Mouse (Mus musculus) bone marrow macrophage, adult 2 months (primary cell): ENCODE data around the gene Rcl1. TPM values are rescaled to one million over a fixed set of nuclear protein-coding genes. Genes with fewer than 3 reads are reported as not detected.

Experiments
- H3K27ac ChIP-seq: 2 replicates; pipeline ENCODE4 v1.5.1; 2012; ENCODE audit warnings: low read depth, low read length; ENCODE audit not compliant: insufficient read depth
- H3K4me1 ChIP-seq: 2 replicates; pipeline ENCODE4 v1.6.1; 2012; ENCODE audit warnings: low read length; ENCODE audit not compliant: control insufficient read depth, insufficient read depth
- H3K4me3 ChIP-seq: 2 replicates; pipeline ENCODE4 v1.5.1; 2012; ENCODE audit warnings: mild to moderate bottlenecking, low read length, moderate library complexity; ENCODE audit not compliant: insufficient read depth
- CTCF ChIP-seq: IDR thresholded peaks from 2 replicates; pipeline ENCODE4 v1.5.1; 2012; ENCODE audit warnings: low read depth, mild to moderate bottlenecking, low read length, moderate library complexity
- POLR2A ChIP-seq: IDR thresholded peaks from 2 replicates; pipeline ENCODE4 v1.6.1; 2012; ENCODE audit warnings: mild to moderate bottlenecking, low read depth, low read length, borderline replicate concordance
- polyA plus RNA-seq: library from polyadenylated mRNA; stranded (reverse); fragments of >200 nt; gene quantifications from 2 replicates; pipeline ENCODE4 v1.2.4, GENCODE M21; 2012; ENCODE audit not compliant: missing spikeins, insufficient read depth, insufficient read length

Rcl1 gene
- polyA plus RNA-seq, 1 experiment = 3.4 TPM

DNA sequence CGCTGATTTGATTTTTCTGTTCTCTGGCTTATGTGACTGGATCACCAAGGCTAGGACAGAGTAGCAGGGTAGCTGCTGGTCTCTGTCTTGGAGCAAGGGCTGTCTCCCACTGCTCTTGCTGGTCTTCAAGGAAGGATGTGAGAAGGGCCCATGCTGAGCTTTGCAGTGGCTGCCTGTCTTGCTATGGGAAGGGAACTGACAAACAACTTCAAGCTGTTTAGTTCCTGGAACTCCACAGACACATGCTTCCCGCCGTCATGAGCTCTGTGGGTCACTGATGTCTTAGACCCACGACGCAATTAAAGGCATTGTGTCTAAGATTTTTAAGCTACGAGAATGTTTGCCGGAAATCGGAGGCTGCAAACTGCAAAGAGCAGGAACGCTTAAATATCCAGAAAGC, 45.6 kb downstream of the Rcl1 start:
- Histone ChIP-seq H3K4me1 (peaks cover 6% of the 10 kb centered on the region; the same call in 1 of the 2 replicates), H3K27ac (no peak overlapping the region), H3K4me3 (no peak overlapping the region)
- TF ChIP-seq CTCF = no peak
- TF ChIP-seq POLR2A = no peak

DNA sequence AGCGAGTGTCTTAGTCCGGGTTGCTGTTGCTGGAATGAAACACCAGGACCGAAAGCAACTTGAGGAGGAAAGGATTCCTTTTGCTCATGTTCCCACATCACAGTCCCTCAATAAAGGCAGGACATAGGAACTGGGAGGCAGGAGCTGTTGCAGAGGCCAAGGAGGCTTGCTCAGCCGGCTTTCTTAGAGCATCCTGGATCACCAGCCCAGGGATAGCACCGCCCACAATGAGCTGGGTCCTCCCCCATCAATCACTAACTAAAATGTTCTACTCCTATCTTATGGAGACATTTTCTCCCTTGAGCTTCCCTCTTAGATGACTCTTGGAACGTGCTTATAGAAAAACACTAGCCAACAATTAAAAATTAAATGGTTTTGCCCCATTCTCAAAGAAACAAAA, 48.4 kb downstream of the Rcl1 start:
- Histone ChIP-seq H3K4me1 (peaks cover 6% of the 10 kb centered on the region; the same call in 1 of the 2 replicates), H3K27ac (no peak overlapping the region), H3K4me3 (no peak overlapping the region)
- no peak for TF ChIP-seq POLR2A
- TF ChIP-seq CTCF = no peak

DNA sequence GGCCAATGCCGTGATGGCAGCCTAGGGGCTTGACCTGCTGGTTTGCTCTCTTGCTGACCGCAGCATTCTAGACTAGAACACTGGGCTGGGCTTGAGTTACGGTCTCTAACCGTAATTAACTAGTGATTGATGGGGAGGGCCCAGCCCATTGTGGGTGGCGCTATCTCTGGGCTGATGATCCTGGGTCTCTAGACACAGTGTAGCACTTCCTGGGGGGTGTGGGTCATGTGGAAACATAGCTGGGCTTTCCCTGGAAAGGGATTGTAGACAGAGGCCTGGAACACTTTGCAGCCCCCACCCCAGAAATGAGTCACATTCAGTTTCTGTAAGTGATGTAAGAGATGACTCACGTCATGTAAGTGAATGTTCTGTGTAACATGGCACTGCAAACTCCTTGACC, 48.9 kb downstream of the Rcl1 start:
- Histone ChIP-seq H3K4me3 (no peak overlapping the region), H3K27ac (no peak overlapping the region), H3K4me1 (peaks cover 6% of the 10 kb centered on the region; the same call in 1 of the 2 replicates)
- TF ChIP-seq POLR2A = no peak
- no peak for TF ChIP-seq CTCF

DNA sequence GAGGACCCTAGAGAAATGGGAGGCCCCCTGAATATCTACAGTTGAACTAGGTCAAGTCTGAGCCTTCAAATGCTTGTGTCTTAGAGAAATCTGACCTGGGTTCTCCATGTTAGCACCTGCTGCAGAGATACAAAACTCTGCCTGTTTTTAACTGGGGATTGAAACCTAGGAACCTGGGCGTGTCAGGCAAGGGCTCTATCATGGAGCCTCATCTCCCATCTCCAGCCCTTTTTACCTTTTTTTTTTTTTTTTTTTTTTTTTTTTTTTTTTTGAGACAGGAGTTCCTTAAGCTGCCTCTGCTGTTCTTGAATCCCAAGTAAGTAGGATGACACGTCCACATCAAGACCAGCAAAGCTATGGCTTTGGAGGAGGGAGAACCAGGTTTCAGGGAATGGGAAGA, 50.3 kb downstream of the Rcl1 start:
- Histone ChIP-seq H3K4me1 (peaks cover 6% of the 10 kb centered on the region; the same call in 1 of the 2 replicates), H3K4me3 (no peak overlapping the region), H3K27ac (no peak overlapping the region)
- no peak for TF ChIP-seq CTCF

DNA sequence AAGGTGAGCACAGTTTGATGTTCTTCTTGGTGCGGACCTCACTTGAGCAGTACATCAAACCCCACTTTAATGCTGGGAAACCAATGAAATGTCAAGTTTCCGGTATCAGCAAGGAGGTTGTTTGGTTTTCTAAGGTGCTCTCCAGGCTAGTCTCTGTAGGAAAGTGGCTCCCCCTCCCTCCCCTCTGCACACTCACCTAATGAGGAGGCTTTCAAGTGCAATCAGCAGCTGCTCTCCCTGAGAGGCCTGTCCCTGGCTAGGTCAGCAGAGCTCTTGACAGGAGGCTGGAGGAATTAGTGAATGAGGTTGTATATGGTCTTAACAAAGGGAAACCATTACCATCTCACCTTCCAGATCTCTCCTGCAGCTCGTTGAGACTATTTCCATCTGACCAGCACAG, 54.4 kb downstream of the Rcl1 start:
- H3K4me3 ChIP-seq = no peak overlapping the region
- no peak for TF ChIP-seq POLR2A
- no peak overlapping the region for H3K27ac ChIP-seq
- peaks cover 8% of the 10 kb centered on the region for H3K4me1 ChIP-seq

DNA sequence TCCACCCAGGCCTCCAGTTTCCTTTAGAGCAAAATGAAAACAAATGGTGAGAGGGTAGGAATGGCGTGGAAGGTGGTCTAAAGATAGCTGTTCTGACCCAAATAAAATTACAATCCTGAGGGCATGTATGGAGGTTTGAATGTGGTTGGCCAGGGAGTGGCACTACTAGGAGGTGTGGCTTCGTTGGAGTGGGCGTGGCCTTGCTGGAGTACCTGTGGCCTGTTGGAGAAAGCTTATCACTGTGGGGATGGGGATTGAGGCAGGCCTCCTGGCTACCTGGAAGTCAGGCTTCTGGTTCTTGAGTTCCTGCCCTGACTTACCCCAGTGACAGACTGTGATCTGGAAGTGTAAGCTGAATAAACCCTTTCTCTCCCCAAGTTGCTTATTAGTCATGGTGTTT, 55.2 kb downstream of the Rcl1 start:
- Histone ChIP-seq H3K4me1 (peaks cover 8% of the 10 kb centered on the region), H3K27ac (no peak overlapping the region), H3K4me3 (no peak overlapping the region)
- no peak for TF ChIP-seq CTCF
- no peak for TF ChIP-seq POLR2A

DNA sequence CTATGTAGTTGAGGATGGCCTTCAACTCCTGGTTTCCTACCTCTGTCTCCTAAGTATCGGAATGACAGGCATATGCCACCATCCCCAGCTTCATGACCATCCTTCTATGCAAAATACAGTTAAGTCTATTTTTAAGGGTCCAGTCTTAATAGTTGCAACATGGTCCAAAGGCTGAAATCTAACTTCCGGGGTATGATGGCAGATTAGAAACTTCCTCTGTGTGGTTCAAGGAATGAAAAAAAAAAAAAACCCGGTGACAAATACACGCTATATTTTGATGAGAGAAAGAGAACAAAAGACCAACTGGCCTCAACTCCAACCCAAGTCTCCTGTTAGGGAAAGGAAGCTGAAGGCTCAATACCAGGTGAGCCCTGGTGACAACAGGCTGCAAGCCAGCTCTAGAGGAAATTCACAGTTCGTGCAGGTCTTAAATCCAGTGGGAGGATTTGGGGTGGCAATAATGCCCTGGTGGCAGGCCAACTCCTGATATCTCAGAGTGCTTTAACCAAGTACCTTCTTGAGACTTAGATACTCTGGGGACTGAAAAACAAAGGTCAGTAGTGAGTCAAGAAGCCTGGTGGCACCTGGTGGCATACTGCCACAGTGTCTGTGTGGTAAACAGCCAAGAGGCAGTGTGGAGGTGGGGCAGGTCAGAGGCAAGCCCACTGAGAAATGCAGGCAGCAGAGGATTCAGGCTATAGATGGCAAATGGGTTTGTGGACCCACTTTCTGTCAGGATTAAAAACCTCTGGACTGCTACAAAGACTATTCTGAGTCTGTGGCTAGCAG, 56.7 kb downstream of the Rcl1 start:
- H3K4me1 ChIP-seq = peaks cover 8% of the 10 kb centered on the region
- TF ChIP-seq CTCF = no peak
- no peak for TF ChIP-seq POLR2A
- H3K4me3 ChIP-seq = no peak overlapping the region
- no peak overlapping the region for H3K27ac ChIP-seq

DNA sequence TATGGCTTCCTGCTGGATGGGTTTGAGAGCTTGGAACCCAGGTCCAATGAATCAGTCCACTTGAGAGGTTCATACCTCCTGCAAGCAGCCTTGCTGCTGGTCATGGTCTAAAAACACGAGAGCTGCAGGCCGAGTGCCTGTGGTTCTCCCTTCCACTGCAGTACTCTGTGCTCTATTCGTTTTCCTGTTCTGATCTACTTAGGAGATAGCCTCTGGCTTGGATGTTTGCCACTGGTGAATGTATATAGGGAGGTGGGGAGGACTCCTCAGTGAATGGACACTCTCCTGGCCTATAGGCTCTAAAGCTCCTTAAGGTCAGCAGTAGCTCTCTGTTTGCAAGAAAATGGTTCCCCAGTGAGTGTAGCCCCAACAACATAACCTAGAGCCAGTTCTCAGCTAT, 57.3 kb downstream of the Rcl1 start:
- TF ChIP-seq CTCF = no peak
- no peak overlapping the region for H3K4me3 ChIP-seq
- H3K27ac ChIP-seq = no peak overlapping the region
- peaks cover 8% of the 10 kb centered on the region for H3K4me1 ChIP-seq

DNA sequence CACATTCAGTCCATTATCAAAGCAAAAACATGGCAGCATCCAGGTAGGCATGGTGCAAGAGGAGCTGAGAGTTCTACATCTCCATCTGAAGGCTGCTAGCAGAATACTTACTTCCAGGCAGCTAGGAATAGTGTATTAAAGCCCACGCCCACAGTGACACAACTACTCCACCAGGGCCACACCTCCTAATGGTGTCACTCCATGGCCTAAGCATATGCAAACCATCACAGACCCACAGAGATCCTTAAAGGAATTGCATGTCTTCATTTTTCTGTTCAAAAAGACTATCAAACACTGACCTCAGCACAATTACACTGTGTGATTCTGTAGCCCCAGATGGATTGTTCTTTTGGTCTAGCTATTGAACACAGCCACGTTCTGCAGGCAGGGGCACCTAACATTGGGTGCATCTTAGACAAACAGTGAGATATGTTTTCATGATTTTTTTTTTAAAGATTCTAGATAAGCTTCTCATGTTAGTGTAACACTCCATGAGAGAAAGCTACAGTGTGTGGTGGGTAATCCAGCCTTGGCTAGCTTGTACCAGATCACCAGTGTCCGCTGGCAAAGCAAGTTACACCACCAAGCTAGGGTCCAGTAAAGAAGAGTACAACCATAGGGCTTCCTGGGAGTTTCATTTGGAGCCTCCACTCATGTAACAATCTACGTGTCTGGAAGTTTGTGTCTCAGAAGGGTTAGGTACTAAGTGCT, 62.8 kb downstream of the Rcl1 start:
- no peak for TF ChIP-seq CTCF
- no peak for TF ChIP-seq POLR2A
- H3K27ac ChIP-seq = no peak overlapping the region
- no peak overlapping the region for H3K4me3 ChIP-seq
- no peaks in the 10 kb centered on the region for H3K4me1 ChIP-seq

DNA sequence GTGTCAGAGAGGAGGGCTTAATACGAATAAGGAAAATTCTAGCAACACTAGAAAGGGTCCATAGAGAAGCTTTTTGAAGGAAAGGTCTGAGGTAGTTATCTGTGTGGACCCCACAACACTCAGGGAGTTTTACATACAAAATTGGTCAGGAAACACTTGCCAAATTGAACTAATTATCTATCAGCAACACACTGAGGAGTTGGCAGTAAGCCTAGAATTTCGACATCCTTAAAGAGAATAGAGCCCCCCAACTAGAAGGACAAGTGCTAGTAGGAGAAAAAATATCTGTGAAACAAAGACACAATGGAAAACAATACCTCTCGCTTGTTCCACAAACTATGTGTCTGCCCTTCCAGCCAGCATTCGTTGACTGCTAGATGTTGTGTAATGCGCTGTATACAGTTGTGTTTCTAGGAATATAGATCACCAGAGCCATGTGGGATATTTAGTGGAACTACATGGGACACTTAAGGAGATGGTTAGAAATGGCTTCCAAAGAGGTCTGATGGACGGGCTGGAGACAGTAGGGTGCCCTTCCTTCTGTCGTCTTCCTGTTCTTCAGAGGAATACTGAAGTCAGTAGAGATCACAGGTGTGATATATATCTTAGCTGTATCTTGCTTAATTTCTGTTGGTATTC, 63.5 kb downstream of the Rcl1 start:
- no peak overlapping the region for H3K4me3 ChIP-seq
- TF ChIP-seq CTCF = no peak
- no peak for TF ChIP-seq POLR2A
- no peaks in the 10 kb centered on the region for H3K4me1 ChIP-seq
- no peak overlapping the region for H3K27ac ChIP-seq
